Mouse (Mus musculus) granulocyte monocyte progenitor cell, adult 5-6 weeks (primary cell): Measurements from ENCODE around the gene Zswim4. TPM values are rescaled to one million over a fixed set of nuclear protein-coding genes. Genes with fewer than 3 reads are reported as not detected.
A peak's percentile ranks its signal among the peaks of the same experiment; 100 is the strongest.

Source experiments
- ATAC-seq: replicated peaks from 2 replicates; pipeline ENCODE4 v1.8.0; 2016; ENCODE audit warnings: mild to moderate bottlenecking, moderate TSS enrichment, inconsistent platforms; ENCODE audit not compliant: poor library complexity, severe bottlenecking
- total RNA-seq, 2 experiments: library from RNA; stranded (forward) in 1 of 2; stranded (reverse) in 1 of 2; fragments of 200-712, 200-1000 nt in 1 of 2; fragments of >200 nt in 1 of 2; fragmentation: Nextera tagmentation in 1 of 2; gene quantifications; 2 replicates each; pipeline ENCODE4 v1.2.3; 2014 to 2017

Zswim4 gene
- total RNA-seq, 2 experiments from 2014 or later, result 4.6 to 4.8 TPM

DNA sequence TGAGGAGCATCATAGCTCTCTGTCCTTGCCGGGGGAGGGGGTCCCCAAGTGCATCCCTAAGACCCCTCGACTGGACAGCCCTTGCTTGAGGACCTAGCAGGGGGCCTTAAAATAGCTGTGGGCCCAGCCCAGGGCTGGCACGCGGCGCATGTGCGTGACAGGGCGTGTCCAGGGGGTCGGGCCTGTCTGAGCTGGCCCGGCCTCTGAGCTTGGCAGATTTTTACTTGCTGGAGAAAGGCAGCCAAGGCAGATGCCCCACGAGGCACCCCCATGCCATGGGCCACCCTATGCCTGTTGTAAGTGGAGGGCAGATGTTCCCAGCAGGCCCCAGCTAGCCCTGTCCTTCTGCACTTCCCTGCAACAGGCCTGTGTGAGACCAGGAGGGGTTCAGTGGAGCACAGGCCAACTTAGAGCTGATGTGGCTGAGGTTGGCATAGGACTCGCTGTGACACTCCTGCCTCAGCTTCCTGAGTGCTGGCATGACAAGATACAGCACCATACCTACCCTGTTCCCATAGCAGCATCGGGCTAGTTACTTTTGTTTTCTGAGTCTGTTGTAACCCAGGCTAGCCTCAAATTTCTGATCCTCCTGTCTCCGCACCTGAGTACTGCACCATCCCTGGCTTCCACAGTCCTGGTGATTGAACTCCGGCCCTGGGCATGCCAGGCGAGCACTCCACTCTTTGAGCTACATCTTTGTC is 35.2 kb downstream of the Zswim4 start:
- peak; percentile 1 for ATAC-seq

DNA sequence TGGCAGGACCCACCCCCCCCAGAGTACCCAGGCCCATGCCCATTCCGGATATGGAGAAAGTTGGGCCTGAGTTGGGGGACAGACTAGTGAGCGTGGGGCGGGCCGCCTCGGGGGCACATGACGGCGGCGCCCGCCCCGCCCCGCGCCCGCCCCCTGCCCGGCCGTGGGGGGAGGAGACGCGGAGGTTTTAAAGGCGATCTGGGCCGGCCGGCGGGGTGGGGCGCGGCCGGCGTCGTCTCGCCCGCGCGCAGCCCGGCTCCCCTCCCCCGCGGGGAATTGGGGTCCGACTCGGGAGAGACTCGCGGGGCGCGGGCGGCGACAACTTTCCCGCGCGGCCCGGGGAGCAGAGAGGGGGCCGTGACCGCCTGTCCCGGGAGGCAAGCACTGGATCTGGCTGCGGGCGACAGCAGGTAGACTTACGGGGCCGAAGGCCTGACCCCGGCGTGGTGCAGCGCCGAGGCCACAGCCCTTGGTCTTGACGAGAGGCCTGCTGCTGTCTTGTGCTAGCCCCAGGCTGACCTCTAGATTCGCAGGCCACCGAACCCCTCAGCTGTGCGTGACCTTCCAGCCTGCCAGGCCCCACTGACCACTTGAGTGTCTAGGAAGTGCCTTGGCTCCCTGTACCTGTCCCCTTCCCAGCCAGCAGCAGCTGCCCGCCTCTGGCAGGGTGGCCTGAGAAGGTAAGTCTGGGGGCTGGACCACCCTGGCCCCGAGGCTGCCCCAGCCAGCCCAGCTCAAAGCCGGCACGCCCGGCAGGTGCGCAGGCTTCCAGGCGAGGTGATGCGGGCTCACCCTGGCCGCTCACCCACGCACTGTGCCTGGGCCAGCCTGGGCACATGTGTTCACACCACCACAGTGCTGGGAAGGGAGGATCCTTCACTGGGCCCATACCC is 36.0 kb downstream of the Zswim4 start:
- ATAC-seq, result no peak

DNA sequence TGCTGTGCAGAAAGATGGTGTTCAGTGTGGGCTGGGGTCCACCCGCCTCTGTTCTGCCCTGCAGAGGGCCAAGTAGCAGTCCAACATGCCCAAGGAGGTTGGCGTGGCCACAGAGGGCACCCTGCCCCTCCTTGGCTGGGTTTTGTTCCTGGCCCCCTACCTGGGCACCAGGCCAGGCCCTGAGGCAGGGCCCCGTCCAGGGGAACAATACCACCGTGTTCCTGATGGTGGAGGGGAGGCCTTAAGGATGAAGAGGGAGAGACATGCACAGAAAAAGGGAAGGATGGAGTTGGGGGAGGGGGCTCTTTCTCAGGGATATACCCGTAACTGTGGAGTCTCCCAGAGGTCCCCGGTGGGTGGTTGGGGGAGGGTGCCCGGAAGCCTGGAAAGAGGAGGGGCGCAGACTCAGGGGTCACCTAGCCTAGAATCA is 36.7 kb downstream of the Zswim4 start:
- no peak for ATAC-seq

DNA sequence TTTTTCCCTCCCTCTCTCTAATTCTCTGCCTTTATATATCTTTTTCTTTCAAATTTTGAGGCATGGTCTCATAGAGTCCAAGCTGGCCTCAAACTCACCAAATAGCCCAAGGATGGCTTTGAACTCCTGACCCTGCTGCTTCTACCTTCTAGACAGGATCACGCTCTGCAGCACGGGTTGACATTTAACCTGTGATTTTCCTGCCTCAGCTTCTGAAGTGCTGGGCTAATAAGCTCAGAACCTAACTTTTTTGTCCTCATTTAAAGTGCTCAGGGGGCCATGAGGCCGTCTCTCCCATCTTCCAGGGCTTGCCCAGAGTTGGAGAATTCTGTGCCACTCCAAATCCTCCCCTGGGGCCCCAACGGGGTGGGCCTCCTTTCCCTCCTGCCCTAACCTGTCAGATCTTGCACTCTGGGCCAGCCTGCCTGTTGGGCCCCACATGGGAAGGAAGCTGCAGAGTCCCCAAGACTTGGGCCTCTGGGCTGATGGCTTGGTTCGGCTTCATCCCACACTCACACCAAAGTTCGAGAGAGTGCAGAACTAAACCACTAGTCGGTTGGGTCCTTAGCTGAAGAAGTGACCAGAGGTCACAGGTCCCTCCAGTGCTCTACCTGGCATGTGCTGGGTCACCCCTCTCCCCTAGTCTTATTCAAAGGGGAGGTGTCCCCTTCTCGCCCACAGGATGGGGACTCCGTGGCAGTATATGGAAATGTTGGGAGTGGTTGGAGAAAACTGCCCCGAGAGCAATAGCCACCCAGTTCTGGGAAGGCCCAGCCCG is 37.3 kb downstream of the Zswim4 start:
- no peak for ATAC-seq

DNA sequence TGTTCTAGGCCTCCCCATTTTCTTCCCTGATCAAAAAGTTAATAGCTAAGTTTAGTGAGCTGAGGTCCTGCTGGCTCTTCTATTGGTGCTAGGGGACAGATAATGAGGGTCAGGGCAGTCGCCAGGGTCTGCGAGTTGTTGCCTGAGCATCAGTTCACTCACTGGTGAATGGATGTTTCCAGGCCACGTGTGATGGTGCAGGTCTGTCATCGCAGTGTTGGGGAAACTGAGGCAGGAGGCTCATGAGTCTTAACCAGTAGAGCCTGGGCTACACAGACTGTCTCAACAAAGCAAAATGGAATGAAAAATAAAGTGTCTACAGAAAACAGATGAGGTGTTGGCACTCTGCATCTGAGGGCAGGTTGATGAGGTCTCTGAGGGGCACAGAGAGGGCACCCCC is 38.0 kb downstream of the Zswim4 start:
- no peak for ATAC-seq

DNA sequence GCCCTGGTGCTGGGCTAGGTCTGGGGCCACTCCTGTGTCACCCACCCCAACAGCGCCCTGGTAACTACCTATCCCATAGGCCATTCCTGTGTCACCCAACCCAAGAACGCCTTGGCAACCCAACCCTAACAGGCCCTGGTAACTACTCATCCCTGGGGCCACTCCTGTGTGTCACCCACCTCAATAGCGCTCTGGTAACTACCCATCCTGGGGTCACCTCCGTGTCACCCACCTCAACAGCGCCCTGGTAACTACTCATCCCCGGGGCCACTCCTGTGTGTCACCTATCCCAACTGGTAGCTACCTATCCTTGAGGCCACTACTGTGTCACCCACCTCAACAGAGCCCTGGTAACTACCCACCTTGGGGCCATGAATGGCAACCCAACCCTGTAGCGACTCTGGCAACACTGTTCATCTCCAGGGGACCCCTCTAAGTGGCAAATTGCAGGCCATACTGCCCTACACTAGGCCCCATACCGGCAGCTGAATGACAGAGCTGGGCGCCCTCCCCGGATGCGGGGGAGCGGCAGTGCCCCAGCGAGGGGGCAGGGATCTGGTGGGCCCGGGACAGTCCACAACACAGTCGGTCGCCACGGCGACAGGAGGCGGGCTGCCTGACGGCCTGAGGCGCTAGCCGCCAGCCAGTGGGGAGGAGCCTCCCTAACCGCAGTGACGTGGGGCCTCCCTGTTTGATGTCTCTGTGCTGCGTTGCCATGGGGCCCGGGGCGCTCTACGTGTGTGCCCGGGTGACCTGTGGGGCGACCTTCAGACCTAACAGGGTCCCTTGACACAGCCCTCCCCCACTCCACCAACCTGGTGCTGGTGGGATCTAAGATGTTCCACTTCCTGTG is 38.7 kb downstream of the Zswim4 start:
- peak; percentile 60 for ATAC-seq

DNA sequence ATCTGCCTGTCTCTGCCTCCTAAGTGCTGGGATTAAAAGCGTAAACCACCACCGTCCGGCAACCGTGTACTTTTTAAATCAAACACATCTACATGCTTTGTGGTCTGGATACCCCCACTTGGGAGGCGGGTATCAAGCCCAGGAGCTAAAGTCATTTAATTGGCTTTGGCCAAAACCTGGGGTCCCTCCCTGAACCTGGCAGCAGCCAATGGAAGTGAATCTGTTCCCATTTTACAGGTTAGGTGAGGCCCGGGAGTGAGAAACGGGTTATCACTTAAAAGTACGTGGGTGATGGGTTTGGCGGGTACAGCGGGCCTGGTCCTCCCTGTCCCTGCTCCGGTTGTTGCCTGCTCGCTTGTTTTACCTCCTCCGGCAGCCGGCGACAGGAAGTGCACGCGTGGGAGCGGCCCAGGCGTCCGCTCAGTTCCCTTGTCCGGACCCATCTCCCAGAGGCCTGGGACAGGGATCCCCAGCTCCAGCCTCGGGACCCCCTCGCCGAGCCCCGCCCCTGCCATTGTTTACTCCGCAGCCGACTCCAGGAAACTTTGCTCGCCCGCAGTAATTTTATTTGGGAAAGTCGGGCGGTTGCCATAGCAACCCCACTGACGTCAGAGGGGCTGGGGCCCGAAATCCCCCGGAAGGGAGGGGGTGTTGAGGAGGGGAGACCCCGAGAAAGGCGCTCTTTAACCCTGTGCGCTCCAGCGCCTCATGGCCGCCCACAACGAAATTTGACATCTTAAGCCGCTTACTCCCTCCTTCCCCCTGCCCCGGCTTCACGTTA is 39.5 kb downstream of the Zswim4 start:
- peak; percentile 15 for ATAC-seq

DNA sequence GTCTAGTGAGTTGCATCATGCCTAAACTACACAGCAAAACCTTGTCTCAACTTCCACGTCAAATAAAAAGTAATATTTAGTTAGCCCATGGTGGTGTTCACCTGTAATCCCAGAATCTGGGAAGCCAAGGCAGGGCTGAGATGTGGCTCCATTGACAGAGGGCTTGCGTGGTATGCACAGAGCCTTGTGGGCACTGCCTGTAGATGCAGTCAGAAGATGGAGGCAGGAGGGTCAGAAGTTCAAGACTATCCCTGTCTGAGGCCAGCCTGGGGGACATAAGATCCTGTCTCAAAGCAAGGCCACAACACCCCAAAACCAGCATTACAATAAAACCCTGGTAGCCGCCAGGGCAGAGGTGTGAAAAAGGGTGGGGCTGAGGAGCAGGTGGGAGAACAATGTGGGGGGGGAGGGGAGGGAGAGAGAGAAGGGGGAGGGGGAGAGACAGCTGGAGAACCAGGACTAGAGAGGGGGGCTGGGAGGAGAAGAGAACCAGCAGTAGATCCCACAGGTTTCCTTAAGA is 42.6 kb downstream of the Zswim4 start:
- no peak for ATAC-seq

DNA sequence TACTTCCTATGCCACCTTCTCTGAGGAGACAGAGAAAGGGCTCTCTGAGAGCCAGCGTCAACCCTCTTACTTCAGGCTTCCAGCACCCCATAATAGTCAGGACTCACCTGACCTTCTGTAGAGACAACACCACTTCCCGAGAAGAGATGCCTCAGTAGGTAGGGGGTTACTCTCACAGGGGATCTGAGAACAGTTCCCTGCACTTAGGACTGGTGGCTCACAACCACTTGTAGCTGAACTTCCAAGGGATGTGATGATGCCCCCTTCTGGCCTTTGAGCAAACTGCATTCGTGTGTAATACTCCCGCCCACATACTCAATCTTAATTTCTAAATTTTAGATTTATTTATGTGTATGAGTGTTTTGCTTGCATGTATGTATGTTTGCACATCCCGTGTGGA is 43.3 kb downstream of the Zswim4 start:
- ATAC-seq, result no peak

DNA sequence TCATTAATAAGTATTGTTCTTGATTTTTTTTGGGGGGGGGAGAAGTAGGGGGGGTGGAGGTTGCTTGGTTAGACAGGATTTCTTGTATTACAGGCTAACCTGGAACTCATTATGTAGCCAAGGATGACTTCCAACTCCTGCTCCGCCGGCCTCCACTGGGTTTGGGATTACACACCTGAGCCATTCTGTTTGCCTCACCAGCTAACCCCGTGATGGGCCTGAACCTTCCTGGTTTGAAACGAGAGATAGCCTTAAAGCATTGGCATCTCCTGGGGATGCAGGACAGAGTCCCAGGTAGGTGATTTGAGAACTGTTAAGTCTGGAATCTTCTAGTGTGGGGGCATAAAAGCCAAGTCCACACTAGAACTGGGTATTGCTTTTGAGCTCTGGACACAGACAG is 43.7 kb downstream of the Zswim4 start:
- no peak for ATAC-seq

DNA sequence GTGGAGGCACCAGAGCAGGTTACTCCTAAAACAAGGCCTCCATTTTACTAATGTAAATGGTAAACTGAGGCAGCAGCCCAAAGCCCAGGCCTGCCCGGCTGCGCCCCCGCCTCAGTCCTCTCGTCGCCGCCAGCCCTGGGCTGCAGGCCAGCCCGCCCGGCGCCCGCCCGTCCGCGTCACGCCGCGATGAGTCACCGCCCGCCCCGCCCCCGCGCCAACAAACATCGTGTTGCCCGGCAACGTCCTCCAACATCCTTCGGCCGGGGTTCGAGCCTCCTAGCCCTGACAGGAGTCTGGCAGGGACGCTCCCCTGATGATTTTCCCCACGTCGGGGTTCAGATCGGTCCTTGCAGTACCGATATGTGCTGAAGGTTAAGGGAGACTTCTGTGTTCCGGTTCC is 44.3 kb downstream of the Zswim4 start:
- ATAC-seq, result peak; percentile 57

DNA sequence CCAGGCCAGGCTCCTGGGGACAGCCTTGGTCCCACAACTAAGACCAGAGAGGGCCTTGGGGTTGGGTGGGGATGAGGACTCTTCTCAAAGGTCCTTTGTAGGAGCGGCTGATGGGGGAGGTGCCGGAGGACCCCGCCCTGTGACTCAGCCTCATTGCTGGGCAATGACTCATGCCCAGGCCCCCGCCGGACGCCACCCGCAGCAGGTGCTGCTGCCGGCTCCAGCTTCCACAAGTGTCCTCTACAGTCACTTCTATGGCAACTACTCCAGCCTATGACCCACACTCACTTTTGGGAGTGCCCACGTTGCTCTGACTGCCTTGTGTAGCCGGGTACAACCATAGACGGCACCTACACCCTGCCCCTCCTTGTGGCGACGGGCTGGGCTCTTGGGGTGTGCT is 44.8 kb downstream of the Zswim4 start:
- peak; percentile 88 for ATAC-seq

DNA sequence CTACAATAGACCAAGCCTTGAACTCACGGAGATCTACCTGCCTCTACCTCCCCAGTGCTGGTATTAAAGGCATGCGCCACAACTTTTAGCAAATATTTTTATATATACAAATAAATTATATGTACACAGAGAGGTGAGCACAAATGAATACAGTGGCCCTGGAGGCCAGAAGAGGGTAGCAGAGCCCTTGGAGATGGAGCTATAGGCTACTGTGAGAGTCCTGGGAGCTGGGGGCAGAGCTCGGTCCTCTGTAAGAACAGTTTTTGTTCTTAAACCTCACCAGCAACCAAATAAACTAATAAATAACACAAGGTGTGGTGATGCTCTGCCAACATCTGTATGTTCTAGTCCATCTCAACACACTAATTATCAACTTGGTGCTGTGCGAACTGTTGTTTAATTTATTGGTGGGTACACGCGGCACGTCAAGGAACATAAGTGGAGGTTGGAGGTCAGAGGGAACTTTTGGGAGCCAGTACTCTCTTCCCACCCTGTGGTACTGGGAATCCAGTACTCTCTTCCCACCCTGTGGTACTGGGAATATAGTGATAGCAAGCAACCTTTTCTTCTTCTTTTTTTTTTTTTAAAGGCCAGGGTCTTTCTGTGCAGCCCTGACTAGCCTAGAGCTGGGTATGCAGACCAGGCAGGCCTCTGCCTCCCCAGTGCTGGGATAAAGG is 46.5 kb downstream of the Zswim4 start:
- ATAC-seq, result no peak

DNA sequence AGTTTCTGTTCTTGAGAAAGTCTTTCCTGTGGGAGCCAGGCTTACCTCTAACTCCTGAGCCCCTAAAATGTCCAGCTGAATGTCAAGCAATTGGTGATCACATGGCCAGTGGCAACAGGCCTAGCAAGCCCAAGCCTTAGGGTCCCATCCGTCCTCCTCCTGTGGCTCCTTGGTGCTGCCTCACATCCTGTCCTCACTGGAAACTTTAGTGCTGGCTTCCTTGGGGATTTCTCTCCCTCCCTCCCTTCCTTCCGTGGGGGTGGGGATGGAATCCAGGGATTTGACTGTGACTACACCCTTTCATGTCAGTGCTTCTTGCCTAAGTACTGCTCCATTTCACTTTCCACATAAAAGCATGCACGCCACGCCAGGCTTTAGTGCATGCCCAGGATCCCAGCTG is 47.3 kb downstream of the Zswim4 start:
- no peak for ATAC-seq

DNA sequence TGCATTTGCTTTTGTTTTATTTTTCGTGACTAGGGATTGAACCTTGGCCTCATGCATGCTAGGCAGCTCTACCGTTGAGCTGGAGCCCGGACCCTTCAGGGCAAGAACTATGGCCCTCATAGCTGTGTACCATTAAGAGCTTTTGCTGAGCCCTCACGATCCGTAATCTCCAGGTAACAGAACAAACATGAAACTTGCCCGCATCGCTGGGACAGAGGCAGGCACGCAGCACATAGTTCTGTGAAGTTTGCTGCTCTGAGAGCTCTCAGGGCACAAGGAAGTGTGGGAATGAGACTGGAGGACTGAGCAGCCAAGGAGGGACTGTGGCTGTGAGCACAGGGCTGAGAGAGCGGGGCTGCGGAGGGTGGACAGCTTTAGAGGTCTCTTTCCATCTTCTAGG is 48.2 kb downstream of the Zswim4 start:
- ATAC-seq, result no peak

DNA sequence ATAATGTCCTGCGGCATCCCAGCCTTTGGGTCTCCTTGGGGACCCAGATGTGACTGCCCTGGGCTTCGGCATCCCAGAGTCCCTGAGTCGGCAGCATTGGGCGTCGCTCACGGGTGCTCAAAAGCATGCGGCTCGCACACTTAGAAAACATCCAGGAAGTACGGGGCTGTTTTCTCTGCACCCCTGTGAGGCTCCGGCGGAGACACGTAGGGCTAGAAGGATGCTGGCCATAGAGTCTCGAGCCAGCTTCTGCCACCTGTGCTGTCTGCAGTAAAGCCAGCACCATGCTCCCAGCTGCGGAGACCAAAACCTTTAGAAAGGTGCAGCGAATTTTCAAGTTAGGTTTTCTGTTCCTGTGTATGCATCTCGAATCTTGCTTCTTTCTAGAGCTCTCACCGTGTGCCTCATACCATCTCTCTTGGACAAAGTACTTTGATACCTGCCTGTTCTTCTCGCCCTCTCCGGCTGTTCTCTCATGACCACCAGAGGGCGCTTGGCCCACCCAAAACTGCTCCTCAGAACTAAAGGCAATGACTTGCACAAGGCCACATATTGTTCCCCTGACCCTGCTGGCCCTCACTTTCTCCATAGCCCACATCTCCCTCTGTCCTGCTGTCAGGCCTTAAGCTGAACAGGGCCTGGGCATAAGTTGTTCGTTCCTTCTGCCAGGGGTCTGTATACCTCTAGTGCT is 49.6 kb downstream of the Zswim4 start:
- ATAC-seq, result peak; percentile 43

DNA sequence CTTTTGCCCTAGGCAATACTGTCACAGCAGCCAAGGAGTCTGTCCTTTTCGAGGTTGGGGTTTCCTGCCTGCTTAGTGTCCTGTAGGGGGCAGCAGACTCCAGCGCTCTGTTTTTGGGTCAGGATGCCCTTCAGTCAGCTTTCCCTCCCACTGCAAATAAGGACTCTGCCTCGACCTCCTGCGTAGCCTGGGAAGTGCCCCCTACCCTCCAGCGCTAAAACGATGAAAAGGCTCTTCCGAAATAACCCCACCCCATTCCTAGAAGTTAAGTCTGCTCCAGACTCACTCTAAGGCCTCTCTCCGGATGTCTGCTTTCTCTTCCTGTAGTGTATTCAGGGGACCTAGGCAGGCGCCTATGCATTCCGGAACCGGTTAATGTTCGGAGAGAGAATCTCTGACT is 50.3 kb downstream of the Zswim4 start:
- peak; percentile 71 for ATAC-seq

DNA sequence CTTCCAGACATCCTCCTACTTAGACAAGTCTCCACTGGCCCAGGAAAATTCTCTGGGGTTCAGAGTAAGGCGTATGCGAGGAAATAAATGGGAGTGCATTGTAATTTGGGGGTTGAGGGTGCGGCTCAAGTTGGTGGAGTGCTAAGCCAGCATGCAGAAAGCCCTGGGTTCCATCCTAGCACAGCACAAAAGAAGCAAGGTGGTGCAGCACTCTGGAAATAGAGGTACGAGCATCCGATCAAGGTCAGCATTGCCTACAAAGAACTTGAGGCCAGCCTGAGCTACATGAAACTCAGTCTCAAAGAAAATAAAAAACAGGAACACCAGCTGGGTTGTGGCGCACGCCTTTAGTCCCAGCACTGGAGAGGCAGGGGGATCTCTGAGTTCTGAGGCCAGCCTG is 51.7 kb downstream of the Zswim4 start, which contains the start of gene Nanos3:
Gene Nanos3, minus strand, starts transcription at position 101 of the 400 bp plus-strand sequence.
- ATAC-seq, result no peak
